Comparison of ENCODE assay signal across 9 mouse cellular contexts in the genomic region with DNA sequence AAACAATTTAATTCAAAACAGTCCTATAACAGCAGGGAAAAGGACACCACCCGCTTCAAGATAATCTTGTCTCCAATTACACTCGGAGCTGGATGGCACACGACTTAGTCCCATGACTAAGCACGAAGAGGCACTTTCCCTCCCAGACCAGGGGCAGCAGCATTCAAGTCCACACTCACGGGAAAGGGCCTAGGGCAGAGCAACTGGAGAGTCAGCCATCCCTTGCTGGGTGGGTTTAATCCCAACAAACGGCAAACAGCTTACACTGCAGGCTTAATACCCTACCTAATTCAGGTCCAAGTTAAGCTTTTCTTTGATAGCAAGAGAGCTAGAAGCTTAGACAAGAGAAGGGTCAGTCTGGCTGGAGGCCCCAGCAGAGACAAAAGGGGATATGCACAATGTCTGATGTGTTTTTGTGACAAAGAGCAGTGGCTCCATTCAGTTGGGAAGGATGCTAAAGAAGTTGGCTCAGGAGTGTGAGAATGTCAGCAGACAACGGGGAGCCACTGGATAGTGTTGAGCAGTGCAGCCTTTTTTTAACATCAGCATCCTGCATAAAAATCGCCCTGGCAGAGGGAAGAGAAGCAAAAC. TPM values are rescaled to one million over a fixed set of nuclear protein-coding genes. Genes with fewer than 3 reads are reported as not detected.
A peak's percentile ranks its signal among the peaks of the same experiment; 100 is the strongest.
DNase-seq lines count a peak whose midpoint lies in the region; ATAC-seq and TF ChIP-seq lines count a peak whose summit lies in the region.
"Had no signal": no experiment of that assay in that cellular context is flagged by ENCODE, and none has a peak within 500 bp of the region (broad histone marks: within the 10 kb centered on the region; RNA-seq: fewer than 3 reads in every experiment).

No protein-coding gene starts in this region.

- no peak for DNase-seq in frontal cortex, postnatal 10 days (ENCODE audit: low spot score in 2 of 2)
- peak; percentile 12 for DNase-seq in ZHBTc4 (ENCODE audit: low read depth, low spot score)
- DNase-seq in forebrain, postnatal 0 days, result peak; percentile 32
- DNase-seq in midbrain, embryonic 14.5 days, result peak; percentile 66
- DNase-seq in spleen, postnatal 4 days (ENCODE audit: low spot score in 2 of 2), result no peak
- no peak for DNase-seq in urinary bladder, postnatal 36 days (ENCODE audit: low spot score in 2 of 2)
- DNase-seq in adrenal gland, adult 8-10 months, result no peak

- no peak overlapping the region for H3K27ac ChIP-seq in forebrain, postnatal 0 days (ENCODE audit: low read depth, low read length)
- H3K27ac ChIP-seq in midbrain, embryonic 14.5 days (replicated peaks; ENCODE audit: low read depth, low read length), result peak overlapping the region; percentile 55
- H3K27ac ChIP-seq: liver, embryonic 15.5 days had no signal

- H3K4me3 ChIP-seq in forebrain, postnatal 0 days (ENCODE audit: low read depth, low read length), result no peak overlapping the region
- no peak overlapping the region for H3K4me3 ChIP-seq in midbrain, embryonic 14.5 days (replicated peaks; ENCODE audit: low read depth, low read length)
- H3K4me3 ChIP-seq: liver, embryonic 15.5 days had no signal

- no peak overlapping the region for H3K4me2 ChIP-seq in forebrain, postnatal 0 days (ENCODE audit: low read depth)
- H3K4me2 ChIP-seq in midbrain, embryonic 14.5 days (ENCODE audit: low read length), result no peak overlapping the region
- H3K4me2 ChIP-seq: liver, embryonic 15.5 days had no signal

- H3K9me3 ChIP-seq in forebrain, postnatal 0 days (ENCODE audit: low read length), result no peaks in the 10 kb centered on the region
- H3K9me3 ChIP-seq in midbrain, embryonic 14.5 days (ENCODE audit: control insufficient read depth, low read length), result no peaks in the 10 kb centered on the region

- TF ChIP-seq CTCF in forebrain, postnatal 0 days (IDR thresholded peaks at IDR 0.05; ENCODE audit: low read depth), result no peak

- H3K36me3 ChIP-seq in forebrain, postnatal 0 days (ENCODE audit: insufficient read depth), result no peaks in the 10 kb centered on the region
- H3K36me3 ChIP-seq in midbrain, embryonic 14.5 days (ENCODE audit: control insufficient read depth, insufficient read depth, low read length), result no peaks in the 10 kb centered on the region
- H3K36me3 ChIP-seq: liver, embryonic 15.5 days had no signal

- WGBS in forebrain, postnatal 0 days, result 6% methylated on average over 8 of the region's 8 CpGs
- 2% methylated on average over 8 of the region's 8 CpGs for WGBS in midbrain, embryonic 14.5 days

- no peak overlapping the region for H3K9ac ChIP-seq in forebrain, postnatal 0 days
- no peak overlapping the region for H3K9ac ChIP-seq in midbrain, embryonic 14.5 days (replicated peaks; ENCODE audit: low read length)
- H3K9ac ChIP-seq: liver, embryonic 15.5 days had no signal

- no peaks in the 10 kb centered on the region for H3K4me1 ChIP-seq in forebrain, postnatal 0 days (ENCODE audit: insufficient read depth)
- peaks cover 19% of the 10 kb centered on the region for H3K4me1 ChIP-seq in midbrain, embryonic 14.5 days (ENCODE audit: control insufficient read depth, insufficient read depth, low read length)
- H3K4me1 ChIP-seq: liver, embryonic 15.5 days had no signal

- peak; percentile 65; the same call in 1 of the 2 replicates for ATAC-seq in frontal cortex, adult (ENCODE audit: low TSS enrichment)
- ATAC-seq in forebrain, postnatal 0 days, result peak; percentile 70
- peak; percentile 44; the same call in 1 of the 2 replicates for ATAC-seq in midbrain, embryonic 14.5 days (ENCODE audit: low FRiP score, low TSS enrichment)

- H3K27me3 ChIP-seq in forebrain, postnatal 0 days (ENCODE audit: insufficient read depth, low read length), result no peaks in the 10 kb centered on the region
- H3K27me3 ChIP-seq in midbrain, embryonic 14.5 days (ENCODE audit: control insufficient read depth, insufficient read depth, low read length), result no peaks in the 10 kb centered on the region
- H3K27me3 ChIP-seq: liver, embryonic 15.5 days had no signal

RNA-seq across cellular contexts. Expression of gene D630045J12Rik, which starts 46.8 kb away (rescaled TPM):
- 33.7 and 38.7 TPM in 2 replicates for total RNA-seq in forebrain, postnatal 0 days (2014; rRNA removed)
- 7.7 and 11.4 TPM in 2 replicates for polyA plus RNA-seq in forebrain, postnatal 0 days (2015; fragmentation: Nextera tagmentation; extraction: Ambion mirVana)
- 19.6 and 21.5 TPM in 2 replicates for polyA plus RNA-seq in midbrain, embryonic 14.5 days (2014; fragmentation: Nextera tagmentation; extraction: Ambion mirVana)
- 1 to 10 TPM; 3.5 to 7.2 (median 5.5) TPM for total RNA-seq in adrenal gland, adult 8-10 months (2022)

Comparison
In these comparisons a context has a peak if more than half of its experiments do, and no peak if none do; other contexts are left out.
1. DNase-seq: peak in ZHBTc4 (single experiment), forebrain, postnatal 0 days (single experiment) and midbrain, embryonic 14.5 days (single experiment); none in frontal cortex, postnatal 10 days (0 of 2), spleen, postnatal 4 days (0 of 2), urinary bladder, postnatal 36 days (0 of 2) and adrenal gland, adult 8-10 months (single experiment).
2. Peak in every context shown above with its lines, with median percentiles within 50 percentile points of each other: ATAC-seq.